Mouse (Mus musculus) lung, embryonic 14.5 days (tissue): Measurements from ENCODE around the gene Mmaa. TPM values are rescaled to one million over a fixed set of nuclear protein-coding genes. Genes with fewer than 3 reads are reported as not detected.

Experiments used
- ATAC-seq: fragments of 200-750 bp; cut with Nextera tagmentation; 2 replicates; pipeline ENCODE4 v1.8.0; 2017; ENCODE audit warnings: mild to moderate bottlenecking, moderate TSS enrichment, moderate library complexity; ENCODE audit not compliant: insufficient read depth
- DNase-seq: peaks from one replicate; pipeline ENCODE4 v3.0.0-alpha.2; 2015
- H3K27ac ChIP-seq: fragments of 300-500 bp; sonication (generic); 2 replicates; pipeline ENCODE4 v1.5.1; 2014; ENCODE audit warnings: low read depth, mild to moderate bottlenecking, moderate library complexity
- H3K27me3 ChIP-seq: fragments of 300-500 bp; sonication (generic); 2 replicates; pipeline ENCODE4 v1.6.1; 2014; ENCODE audit warnings: low read length, control low read depth; ENCODE audit not compliant: insufficient read depth
- H3K36me3 ChIP-seq: fragments of 300-500 bp; sonication (generic); 2 replicates; pipeline ENCODE4 v1.6.1; 2014; ENCODE audit warnings: control low read depth; ENCODE audit not compliant: insufficient read depth
- H3K4me1 ChIP-seq: fragments of 300-500 bp; sonication (generic); 2 replicates; pipeline ENCODE4 v1.6.1; 2014; ENCODE audit warnings: antibody characterized with exemption, control low read depth; ENCODE audit not compliant: insufficient read depth
- H3K4me2 ChIP-seq: fragments of 300-500 bp; sonication (generic); 2 replicates; pipeline ENCODE4 v1.6.1; 2014; ENCODE audit warnings: mild to moderate bottlenecking
- H3K4me3 ChIP-seq: fragments of 300-500 bp; sonication (generic); 2 replicates; pipeline ENCODE4 v1.5.1; 2014; ENCODE audit warnings: low read depth, low read length
- H3K9ac ChIP-seq: fragments of 300-500 bp; sonication (generic); 2 replicates; pipeline ENCODE4 v1.6.1; 2014
- H3K9me3 ChIP-seq: fragments of 300-500 bp; sonication (generic); 2 replicates; pipeline ENCODE4 v1.6.1; 2016; ENCODE audit warnings: low read depth, low read length, control low read depth
- CTCF ChIP-seq: IDR thresholded peaks from 2 replicates; pipeline ENCODE4 v1.5.1; 2016; ENCODE audit warnings: antibody characterized with exemption, low read depth
- WGBS: fragments of 180-500 bp; shearing (Covaris S2); extraction: QIAGEN DNeasy Blood & Tissue Kit; methylation state at CpG from one replicate; pipeline ENCODE4 v1.1.7; 2014; 5-methylcytosine and 5-hydroxymethylcytosine counted together
- polyA plus RNA-seq: library from polyadenylated mRNA; unstranded; fragments of >200 nt; fragmentation: Nextera tagmentation; extraction: Ambion mirVana; gene quantifications from 2 replicates; pipeline ENCODE4 v1.2.1, GENCODE M21; 2014

The Mmaa gene
- polyA plus RNA-seq: 9.5 and 9.9 TPM in 2 replicates

DNA sequence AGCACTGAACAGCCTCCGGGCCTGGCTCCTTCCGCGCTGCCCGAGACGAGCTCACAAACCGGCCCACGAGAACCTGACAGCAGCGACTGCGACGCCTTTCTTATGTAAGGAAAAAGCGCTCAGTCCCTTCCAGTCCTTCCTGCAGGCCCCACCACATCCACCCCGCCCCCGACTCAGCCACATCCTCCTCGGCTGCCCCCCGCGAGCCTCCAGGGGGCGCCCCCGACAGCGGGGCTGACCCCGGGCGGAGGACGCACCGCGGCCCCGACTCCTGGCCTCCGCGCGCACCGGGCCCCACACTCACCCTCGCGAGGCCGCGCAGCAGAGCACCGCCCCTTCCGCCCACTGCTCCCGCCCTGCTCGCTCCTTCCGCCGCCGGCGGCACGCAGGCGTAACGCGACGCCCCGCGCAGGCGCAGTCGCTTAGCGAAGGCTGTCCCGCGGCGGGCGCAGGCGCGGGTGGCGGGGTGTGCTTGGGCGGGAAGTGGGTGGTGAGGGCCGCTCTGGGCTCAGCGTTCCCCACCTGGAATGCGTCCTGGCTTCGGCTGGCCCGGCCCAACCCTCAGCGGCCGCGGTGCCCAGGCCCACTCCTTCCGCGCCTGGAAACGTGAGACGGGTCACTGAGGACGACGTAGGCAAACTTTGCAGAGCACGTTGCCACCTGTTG lies at the start of gene Mmaa:
Mmaa (minus strand) TSS at position 328 of the 666 bp plus-strand sequence.
- Histone ChIP-seq H3K27me3 (no peaks in the 10 kb centered on the region), H3K9ac (peak within 1 kb of the TSS; percentile 85), H3K27ac (peak within 1 kb of the TSS; percentile 95), H3K4me3 (peak within 1 kb of the TSS; percentile 53), H3K4me1 (peaks cover 12% of the 10 kb centered on the region; the same call in 1 of the 2 replicates), H3K9me3 (no peaks in the 10 kb centered on the region), H3K4me2 (peak within 1 kb of the TSS; percentile 94), H3K36me3 (no peaks in the 10 kb centered on the region)
- under 1% methylated on average over 68 of the region's 74 CpGs for WGBS
- DNase-seq (peak; percentile 99), ATAC-seq (peak; percentile 96)
- peak; percentile 58 for TF ChIP-seq CTCF

DNA sequence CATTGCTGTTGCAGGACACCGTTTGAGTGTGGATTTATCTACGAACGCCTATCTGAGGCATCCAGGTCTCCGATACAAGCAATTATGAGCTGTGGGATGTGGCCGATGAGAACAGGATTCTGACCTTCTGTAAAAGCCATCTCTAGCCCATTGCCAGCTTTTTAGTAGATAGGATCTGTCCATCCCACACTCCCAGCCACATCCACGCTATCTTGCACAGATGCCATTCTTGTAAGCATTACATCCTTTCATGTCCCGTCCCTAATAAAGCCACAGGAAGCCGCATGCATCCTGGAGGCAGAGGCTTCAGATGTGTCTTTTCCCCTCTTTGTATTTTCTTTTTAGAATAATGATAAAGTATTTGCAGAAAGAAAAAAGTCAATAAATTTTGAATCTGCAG lies 46.5 kb upstream of the Mmaa start:
- DNase-seq (peak; percentile 32), ATAC-seq (no peak)
- Histone ChIP-seq H3K9ac (no peak overlapping the region), H3K36me3 (peaks cover 50% of the 10 kb centered on the region), H3K27ac (no peak overlapping the region), H3K4me3 (no peak overlapping the region), H3K9me3 (no peaks in the 10 kb centered on the region), H3K4me2 (no peak overlapping the region), H3K4me1 (no peaks in the 10 kb centered on the region), H3K27me3 (no peaks in the 10 kb centered on the region)
- WGBS: 79% methylated on average over 8 of the region's 8 CpGs
- TF ChIP-seq CTCF: no peak

DNA sequence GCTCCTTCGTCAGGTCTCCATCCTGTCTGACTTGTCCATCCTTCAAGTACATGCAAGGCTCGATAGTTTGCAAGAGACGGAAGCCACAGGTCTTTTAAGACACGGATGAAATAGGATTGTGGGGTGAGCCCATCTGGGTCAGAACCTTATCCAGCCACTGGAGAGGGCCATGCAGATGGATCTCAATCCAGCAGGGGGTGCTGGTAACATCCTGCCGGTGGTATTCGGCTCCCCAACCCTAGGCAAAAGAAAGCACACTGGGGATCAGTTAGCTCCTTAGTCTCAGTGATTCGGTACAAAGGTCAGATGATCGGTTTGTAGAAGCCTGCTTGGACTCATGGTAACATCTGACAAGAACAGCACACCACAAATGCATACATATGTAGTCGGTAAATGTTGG lies 44.8 kb upstream of the Mmaa start:
- Histone ChIP-seq H3K4me3 (no peak overlapping the region), H3K9ac (no peak overlapping the region), H3K36me3 (peaks cover 50% of the 10 kb centered on the region), H3K4me1 (no peaks in the 10 kb centered on the region), H3K27ac (no peak overlapping the region), H3K4me2 (no peak overlapping the region), H3K9me3 (no peaks in the 10 kb centered on the region), H3K27me3 (no peaks in the 10 kb centered on the region)
- DNase-seq: peak; percentile 42
- TF ChIP-seq CTCF: peak; percentile 61
- ATAC-seq: no peak
- 74% methylated on average over 9 of the region's 9 CpGs for WGBS

- WGBS: 69% methylated on average over 10 of the region's 10 CpGs
- ATAC-seq: no peak
Observed at GRCm38 (mm10) chr8:79338619-79339018, 43.9 kb upstream of the Mmaa start.

GRCm38 (mm10) chr8:79332109-79332900 lies 37.6 kb upstream of the Mmaa start:
- Histone ChIP-seq H3K27me3 (no peaks in the 10 kb centered on the region), H3K9ac (no peak overlapping the region), H3K4me3 (no peak overlapping the region), H3K4me2 (no peak overlapping the region), H3K9me3 (no peaks in the 10 kb centered on the region), H3K27ac (no peak overlapping the region), H3K4me1 (0 out of 2 replicates have a peak, but pooled peaks cover 2% of the 10 kb centered on the region), H3K36me3 (no peaks in the 10 kb centered on the region; the same call in 1 of the 2 replicates)
- 89% methylated on average over 22 of the region's 22 CpGs for WGBS
- ATAC-seq (no peak), DNase-seq (no peak)
- TF ChIP-seq CTCF: no peak

More at GRCm38 (mm10) chr8:79338619-79339018, 43.9 kb upstream of the Mmaa start:
- no peak overlapping the region for H3K4me3 ChIP-seq
- no peak for DNase-seq
- no peak for TF ChIP-seq CTCF
- peaks cover 43% of the 10 kb centered on the region for H3K36me3 ChIP-seq
- H3K9me3 ChIP-seq: no peaks in the 10 kb centered on the region
- no peaks in the 10 kb centered on the region for H3K27me3 ChIP-seq
- H3K4me2 ChIP-seq: no peak overlapping the region
- no peak overlapping the region for H3K27ac ChIP-seq
- H3K9ac ChIP-seq: no peak overlapping the region
- H3K4me1 ChIP-seq: no peaks in the 10 kb centered on the region

DNA sequence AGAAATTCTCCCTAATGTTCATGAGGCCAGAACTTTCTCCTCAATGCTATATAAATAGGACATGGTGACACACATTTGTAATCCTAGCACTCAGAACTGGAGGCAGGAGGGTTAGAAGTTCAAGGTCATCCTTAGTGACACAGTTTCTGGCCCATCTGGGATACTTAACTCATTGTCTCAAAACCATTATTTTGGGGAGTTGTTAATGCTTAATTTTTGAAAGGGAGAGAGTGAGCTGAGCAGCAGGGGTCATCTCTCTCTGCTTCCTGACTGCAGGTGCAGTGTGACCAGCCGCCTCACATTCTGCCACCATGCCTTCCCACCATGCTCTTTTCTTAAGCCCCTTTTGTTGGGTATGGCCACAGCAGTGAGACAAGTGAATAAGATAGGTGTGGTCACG lies 36.8 kb upstream of the Mmaa start:
- H3K36me3 ChIP-seq: no peaks in the 10 kb centered on the region
- H3K4me1 ChIP-seq: 0 out of 2 replicates have a peak, but pooled peaks cover 6% of the 10 kb centered on the region
- H3K4me3 ChIP-seq: no peak overlapping the region
- WGBS: 87% methylated on average over 2 of the region's 2 CpGs
- no peaks in the 10 kb centered on the region for H3K27me3 ChIP-seq
- H3K9me3 ChIP-seq: no peaks in the 10 kb centered on the region
- TF ChIP-seq CTCF: no peak
- no peak overlapping the region for H3K27ac ChIP-seq
- H3K9ac ChIP-seq: no peak overlapping the region
- DNase-seq (no peak), ATAC-seq (no peak)
- no peak overlapping the region for H3K4me2 ChIP-seq

- ATAC-seq: no peak
- Histone ChIP-seq H3K27ac (no peak overlapping the region), H3K4me2 (no peak overlapping the region), H3K9me3 (no peaks in the 10 kb centered on the region), H3K4me3 (no peak overlapping the region), H3K27me3 (no peaks in the 10 kb centered on the region), H3K4me1 (0 out of 2 replicates have a peak, but pooled peaks cover 6% of the 10 kb centered on the region), H3K36me3 (no peaks in the 10 kb centered on the region), H3K9ac (no peak overlapping the region)
- no peak for TF ChIP-seq CTCF
- no peak for DNase-seq
- WGBS: 64% methylated on average over 9 of the region's 9 CpGs
Observed at GRCm38 (mm10) chr8:79331017-79331416, 36.3 kb upstream of the Mmaa start.
